Mouse (Mus musculus) limb, embryonic 15.5 days (tissue): ENCODE results near the gene Cd19. TPM values are rescaled to one million over a fixed set of nuclear protein-coding genes. Genes with fewer than 3 reads are reported as not detected.

Experiments used
- ATAC-seq: fragments of 200-750 bp; cut with Nextera tagmentation; 2 replicates; pipeline ENCODE4 v1.8.0; 2017; ENCODE audit warnings: low read depth, moderate TSS enrichment; ENCODE audit not compliant: insufficient number of reproducible peaks, low FRiP score, low TSS enrichment
- H3K27ac ChIP-seq: fragments of 300-500 bp; sonication (generic); 2 replicates; pipeline ENCODE4 v1.5.1; 2015; ENCODE audit warnings: moderate library complexity, mild to moderate bottlenecking, inconsistent platforms
- H3K27me3 ChIP-seq: fragments of 300-500 bp; sonication (generic); 2 replicates; pipeline ENCODE4 v1.6.1; 2015; ENCODE audit warnings: inconsistent platforms
- H3K36me3 ChIP-seq: fragments of 300-500 bp; sonication (generic); 2 replicates; pipeline ENCODE4 v1.6.1; 2015; ENCODE audit warnings: inconsistent platforms
- H3K4me1 ChIP-seq: fragments of 300-500 bp; sonication (generic); 2 replicates; pipeline ENCODE4 v1.6.1; 2015; ENCODE audit warnings: inconsistent platforms
- H3K4me2 ChIP-seq: fragments of 300-500 bp; sonication (generic); 2 replicates; pipeline ENCODE4 v1.6.1; 2015; ENCODE audit warnings: mild to moderate bottlenecking, inconsistent platforms
- H3K4me3 ChIP-seq: fragments of 300-500 bp; sonication (generic); 2 replicates; pipeline ENCODE4 v1.5.1; 2015; ENCODE audit warnings: mild to moderate bottlenecking, inconsistent platforms
- H3K9ac ChIP-seq: fragments of 300-500 bp; sonication (generic); 2 replicates; pipeline ENCODE4 v1.6.1; 2015; ENCODE audit warnings: inconsistent platforms
- H3K9me3 ChIP-seq: fragments of 300-500 bp; sonication (generic); 2 replicates; pipeline ENCODE4 v1.6.1; 2016; ENCODE audit warnings: inconsistent platforms
- WGBS: fragments of 180-500 bp; shearing (Covaris S2); methylation state at CpG from one replicate; pipeline ENCODE4 v1.1.7; 2015; 5-methylcytosine and 5-hydroxymethylcytosine counted together
- polyA plus RNA-seq: library from polyadenylated mRNA; unstranded; fragments of >200 nt; fragmentation: Nextera tagmentation; extraction: Ambion mirVana; gene quantifications from 2 replicates; pipeline ENCODE4 v1.2.1, GENCODE M21; 2015

The Cd19 gene
- polyA plus RNA-seq, 1 experiment from 2014 or later, result 0.13 TPM

GRCm38 (mm10) chr7:126429503-126429898 is 14.8 kb upstream of the Cd19 start:
- 29% methylated on average over 15 of the region's 15 CpGs for WGBS
- peak overlapping the region; percentile 75 for H3K4me3 ChIP-seq
- H3K27ac ChIP-seq, result peak overlapping the region; percentile 98
- H3K9me3 ChIP-seq, result no peaks in the 10 kb centered on the region
- no peaks in the 10 kb centered on the region for H3K27me3 ChIP-seq
- H3K36me3 ChIP-seq, result peaks cover 25% of the 10 kb centered on the region
- peaks cover 19% of the 10 kb centered on the region for H3K4me1 ChIP-seq
- peak overlapping the region; percentile 40; the same call in 1 of the 2 replicates for H3K9ac ChIP-seq
- no peak for ATAC-seq
- peak overlapping the region; percentile 82 for H3K4me2 ChIP-seq

GRCm38 (mm10) chr7:126428631-126429502 is 14.2 kb upstream of the Cd19 start, which contains the start of gene Rabep2:
Rabep2 (plus strand) TSS chr7:126428759.
- peak within 1 kb of the TSS; percentile 87 for H3K9ac ChIP-seq
- peaks cover 19% of the 10 kb centered on the region for H3K4me1 ChIP-seq
- H3K27ac ChIP-seq, result peak within 1 kb of the TSS; percentile 98
- ATAC-seq, result peak; percentile 92
- no peaks in the 10 kb centered on the region for H3K9me3 ChIP-seq
- H3K4me2 ChIP-seq, result peak within 1 kb of the TSS; percentile 82
- H3K36me3 ChIP-seq, result peaks cover 19% of the 10 kb centered on the region
- H3K4me3 ChIP-seq, result peak within 1 kb of the TSS; percentile 75
- WGBS, result under 1% methylated on average over 82 of the region's 82 CpGs
- H3K27me3 ChIP-seq, result no peaks in the 10 kb centered on the region

GRCm38 (mm10) chr7:126428154-126428553 is 13.5 kb upstream of the Cd19 start:
- Histone ChIP-seq H3K4me1 (peaks cover 19% of the 10 kb centered on the region), H3K27ac (peak overlapping the region; percentile 98), H3K4me3 (peak overlapping the region; percentile 75), H3K4me2 (peak overlapping the region; percentile 82), H3K36me3 (peaks cover 16% of the 10 kb centered on the region), H3K9me3 (no peaks in the 10 kb centered on the region), H3K27me3 (no peaks in the 10 kb centered on the region), H3K9ac (peak overlapping the region; percentile 87)
- ATAC-seq, result no peak
- WGBS, result 15% methylated on average over 4 of the region's 4 CpGs

- Histone ChIP-seq H3K27ac (0 out of 2 replicates have a peak overlapping the region, but pooled peaks have one; percentile 98), H3K9ac (0 out of 2 replicates have a peak overlapping the region, but pooled peaks have one; percentile 14), H3K4me3 (no peak overlapping the region), H3K36me3 (peaks cover 10% of the 10 kb centered on the region; the same call in 1 of the 2 replicates), H3K27me3 (no peaks in the 10 kb centered on the region), H3K4me1 (peaks cover 19% of the 10 kb centered on the region), H3K4me2 (0 out of 2 replicates have a peak overlapping the region, but pooled peaks have one; percentile 82), H3K9me3 (no peaks in the 10 kb centered on the region)
- WGBS, result 37% methylated on average over 13 of the region's 13 CpGs
- ATAC-seq, result no peak
Measured at GRCm38 (mm10) chr7:126427323-126427860, 12.7 kb upstream of the Cd19 start.

- Histone ChIP-seq H3K36me3 (no peaks in the 10 kb centered on the region), H3K4me1 (peaks cover 10% of the 10 kb centered on the region), H3K27ac (no peak overlapping the region), H3K27me3 (no peaks in the 10 kb centered on the region), H3K9ac (no peak overlapping the region), H3K9me3 (no peaks in the 10 kb centered on the region), H3K4me2 (no peak overlapping the region), H3K4me3 (no peak overlapping the region)
- 69% methylated on average over 6 of the region's 6 CpGs for WGBS
- no peak for ATAC-seq
Measured at GRCm38 (mm10) chr7:126424161-126424560, 9.5 kb upstream of the Cd19 start.

GRCm38 (mm10) chr7:126421756-126422155 is 7.1 kb upstream of the Cd19 start:
- no peak overlapping the region for H3K9ac ChIP-seq

GRCm38 (mm10) chr7:126418496-126418895 is 3.8 kb upstream of the Cd19 start:
- Histone ChIP-seq H3K4me2 (no peak overlapping the region), H3K36me3 (no peaks in the 10 kb centered on the region), H3K4me3 (no peak overlapping the region), H3K27me3 (no peaks in the 10 kb centered on the region), H3K9me3 (no peaks in the 10 kb centered on the region), H3K4me1 (no peaks in the 10 kb centered on the region), H3K9ac (no peak overlapping the region), H3K27ac (no peak overlapping the region)
- no peak for ATAC-seq
- WGBS, result 63% methylated on average over 3 of the region's 3 CpGs

More at GRCm38 (mm10) chr7:126421756-126422155, 7.1 kb upstream of the Cd19 start:
- Histone ChIP-seq H3K27me3 (no peaks in the 10 kb centered on the region), H3K36me3 (no peaks in the 10 kb centered on the region), H3K4me3 (no peak overlapping the region), H3K4me1 (no peaks in the 10 kb centered on the region), H3K9me3 (no peaks in the 10 kb centered on the region), H3K4me2 (no peak overlapping the region), H3K27ac (no peak overlapping the region)
- whole genome bisulfite sequencing, result 83% methylated on average over 5 of the region's 5 CpGs
- no peak for ATAC-seq

- WGBS, result 90% methylated on average over 4 of the region's 4 CpGs
- no peaks in the 10 kb centered on the region for H3K36me3 ChIP-seq
- H3K27ac ChIP-seq, result no peak overlapping the region
- H3K4me1 ChIP-seq, result no peaks in the 10 kb centered on the region
- no peaks in the 10 kb centered on the region for H3K27me3 ChIP-seq
- no peak overlapping the region for H3K4me2 ChIP-seq
- ATAC-seq, result no peak
- H3K9me3 ChIP-seq, result no peaks in the 10 kb centered on the region
- H3K4me3 ChIP-seq, result no peak overlapping the region
- H3K9ac ChIP-seq, result no peak overlapping the region
Measured at GRCm38 (mm10) chr7:126417606-126418005, 2.9 kb upstream of the Cd19 start.

GRCm38 (mm10) chr7:126417045-126417444 is 2.4 kb upstream of the Cd19 start:
- no peak overlapping the region for H3K27ac ChIP-seq
- H3K4me2 ChIP-seq, result no peak overlapping the region
- 57% methylated on average over 8 of the region's 8 CpGs for WGBS
- H3K9ac ChIP-seq, result no peak overlapping the region
- no peak for ATAC-seq
- no peaks in the 10 kb centered on the region for H3K4me1 ChIP-seq
- no peaks in the 10 kb centered on the region for H3K36me3 ChIP-seq
- no peaks in the 10 kb centered on the region for H3K9me3 ChIP-seq
- no peaks in the 10 kb centered on the region for H3K27me3 ChIP-seq
- H3K4me3 ChIP-seq, result no peak overlapping the region

- Histone ChIP-seq H3K27me3 (no peaks in the 10 kb centered on the region), H3K27ac (no peak overlapping the region), H3K4me1 (no peaks in the 10 kb centered on the region), H3K4me3 (no peak overlapping the region), H3K4me2 (no peak overlapping the region), H3K9ac (no peak overlapping the region), H3K36me3 (no peaks in the 10 kb centered on the region), H3K9me3 (no peaks in the 10 kb centered on the region)
- no peak for ATAC-seq
- WGBS, result 69% methylated on average over 2 of the region's 2 CpGs
Measured at GRCm38 (mm10) chr7:126416615-126417014, 1.9 kb upstream of the Cd19 start.

- Histone ChIP-seq H3K9me3 (no peaks in the 10 kb centered on the region), H3K4me1 (no peaks in the 10 kb centered on the region), H3K9ac (no peak overlapping the region), H3K4me2 (no peak overlapping the region), H3K4me3 (no peak overlapping the region), H3K27ac (no peak overlapping the region), H3K36me3 (no peaks in the 10 kb centered on the region), H3K27me3 (no peaks in the 10 kb centered on the region)
- WGBS, result 88% methylated on average over 4 of the region's 4 CpGs
- ATAC-seq, result no peak
Measured at GRCm38 (mm10) chr7:126411061-126411460, 3.6 kb downstream of the Cd19 start.

- Histone ChIP-seq H3K27ac (no peak overlapping the region), H3K4me2 (no peak overlapping the region), H3K9ac (no peak overlapping the region), H3K4me3 (no peak overlapping the region), H3K27me3 (no peaks in the 10 kb centered on the region), H3K4me1 (no peaks in the 10 kb centered on the region), H3K36me3 (no peaks in the 10 kb centered on the region), H3K9me3 (no peaks in the 10 kb centered on the region)
- ATAC-seq, result no peak
- 77% methylated on average over 2 of the region's 2 CpGs for WGBS
Measured at GRCm38 (mm10) chr7:126408686-126409085, 6.0 kb downstream of the Cd19 start.
